Mouse (Mus musculus): Measurements from ENCODE around the gene Insig2. TPM values are rescaled to one million over a fixed set of nuclear protein-coding genes. Genes with fewer than 3 reads are reported as not detected.

Gene Insig2
- polyA plus RNA-seq, 1 experiment = 11.2 TPM

DNA sequence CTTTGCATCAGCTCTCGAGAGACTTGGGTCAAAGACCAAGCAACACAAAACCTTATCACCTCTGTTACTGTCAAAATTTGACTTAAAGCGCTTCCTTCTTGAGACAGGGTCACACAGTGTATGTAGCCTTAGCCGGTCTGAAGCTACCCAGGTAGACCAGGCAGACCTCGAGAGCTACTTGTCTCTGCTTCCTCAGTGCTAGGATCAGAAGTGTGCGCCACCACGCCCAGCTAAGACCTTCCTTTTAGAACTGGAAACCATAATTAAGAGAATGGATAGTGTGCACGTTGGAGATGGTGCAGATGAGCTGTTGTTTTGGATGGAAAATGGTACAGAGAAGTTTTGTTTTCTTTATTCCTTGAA is 4.2 kb downstream of the Insig2 start:
- under 1% methylated on average over 7 of the region's 7 CpGs for WGBS
- no peaks in the 10 kb centered on the region for H3K36me3 ChIP-seq (ENCODE audit: control insufficient read depth, insufficient read depth, low read length)
- peak overlapping the region; percentile 81 for H3K4me3 ChIP-seq (ENCODE audit: extremely low read depth, insufficient read depth, insufficient read length)
- H3K27me3 ChIP-seq (ENCODE audit: control insufficient read depth, insufficient read depth, low read length) = no peaks in the 10 kb centered on the region
- no peak for DNase-seq (ENCODE audit: low read depth in 1 of 2, low spot score in 2 of 2)
- TF ChIP-seq CTCF (IDR thresholded peaks at IDR 0.05; ENCODE audit: extremely low read depth, insufficient read depth, insufficient read length, insufficient replicate concordance) (no peak), POLR2A (IDR thresholded peaks at IDR 0.05; ENCODE audit: low read depth, low read length) (no peak)
- peak overlapping the region; percentile 96 for H3K27ac ChIP-seq (ENCODE audit: insufficient read depth, low read length)
- peaks cover 5% of the 10 kb centered on the region; the same call in 1 of the 2 replicates for H3K4me1 ChIP-seq (ENCODE audit: control insufficient read depth, insufficient read depth, insufficient read length)

DNA sequence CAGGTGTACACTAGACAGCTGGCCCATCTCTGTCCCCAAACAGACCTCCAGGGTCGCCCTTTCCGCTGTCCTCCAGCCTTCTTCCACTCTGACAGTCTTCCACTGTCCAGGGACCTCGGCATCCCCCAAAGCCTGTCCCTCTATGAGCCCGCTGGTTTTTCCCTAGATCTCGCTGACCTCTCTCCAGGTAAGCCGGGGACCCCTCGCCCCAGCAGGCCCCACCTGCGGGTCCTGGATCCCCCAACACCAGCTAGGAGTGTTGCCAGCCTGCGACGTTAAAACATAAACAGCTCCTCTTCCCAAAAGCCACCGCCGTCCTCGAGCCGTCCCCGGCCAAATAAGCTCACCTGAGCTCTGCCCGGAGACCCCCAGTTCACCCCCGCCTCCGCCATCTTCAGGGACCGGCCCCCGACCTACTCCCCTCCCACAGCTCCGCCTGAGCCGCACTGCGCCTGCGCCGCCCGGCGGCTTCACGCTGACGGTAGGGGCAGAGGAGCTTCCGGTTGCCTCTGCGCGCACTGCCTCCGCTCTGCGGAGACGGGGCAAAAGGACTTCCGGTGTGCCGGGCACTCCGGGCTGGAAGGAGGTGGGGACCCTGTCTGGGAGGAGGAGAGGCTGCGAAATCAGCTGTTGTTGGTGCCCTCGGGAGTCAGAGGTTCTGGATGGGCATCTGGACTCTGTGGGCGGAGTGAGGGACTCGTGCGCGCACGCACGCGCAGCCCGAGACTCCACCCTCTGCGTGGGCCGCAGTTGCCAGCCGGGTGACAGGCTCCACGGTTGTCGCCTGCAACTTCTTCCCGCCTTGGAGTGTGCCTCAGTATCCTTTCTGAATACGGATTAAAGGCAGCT is 4.8 kb downstream of the Insig2 start:
- H3K36me3 ChIP-seq (ENCODE audit: control insufficient read depth, insufficient read depth, low read length) = no peaks in the 10 kb centered on the region

DNA sequence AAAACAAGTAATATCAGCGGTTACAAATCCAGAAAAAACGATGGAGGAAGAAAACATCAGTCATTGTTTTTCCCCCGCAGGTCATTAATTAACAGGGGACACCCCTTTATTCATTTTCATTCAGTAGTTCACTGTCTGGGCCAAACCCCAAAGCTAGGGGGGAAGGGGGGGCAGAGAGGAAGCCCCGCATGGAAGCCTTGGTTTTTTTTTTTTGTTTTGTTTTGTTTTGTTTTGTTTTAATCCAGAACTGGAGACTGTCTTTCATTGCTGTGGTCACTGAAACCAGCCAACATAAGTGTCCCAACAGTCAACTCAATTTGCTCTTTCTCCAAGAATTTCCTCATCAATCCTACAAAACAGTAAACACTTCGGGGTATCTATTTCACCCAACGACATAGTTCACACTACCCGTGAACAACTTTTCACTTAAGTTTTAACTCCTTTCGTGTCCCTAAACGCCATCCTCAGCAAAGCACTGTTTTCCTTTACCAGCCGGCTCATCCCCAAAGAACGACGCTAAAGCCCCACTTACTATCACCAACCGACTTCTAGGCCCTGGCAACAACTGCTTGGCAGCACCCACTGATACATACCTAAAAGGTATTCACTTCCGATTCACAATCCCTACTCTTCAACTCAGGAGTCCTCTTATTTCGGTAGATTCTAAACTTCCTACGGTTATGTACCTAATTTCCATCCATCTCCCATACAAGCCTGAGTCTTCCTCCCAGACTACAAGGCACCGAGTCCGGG is 5.6 kb downstream of the Insig2 start:
- peak overlapping the region; percentile 79 for H3K27ac ChIP-seq (ENCODE audit: insufficient read depth, low read length)
- 16% methylated on average over 18 of the region's 18 CpGs for WGBS
- DNase-seq (ENCODE audit: low read depth in 1 of 2, low spot score in 2 of 2) = peak in 1 of 2 experiments; percentile 3

More for the DNA sequence above, 4.8 kb downstream of the Insig2 start:
- peak overlapping the region; percentile 81 for H3K4me3 ChIP-seq (ENCODE audit: extremely low read depth, insufficient read depth, insufficient read length)
- TF ChIP-seq CTCF (IDR thresholded peaks at IDR 0.05; ENCODE audit: extremely low read depth, insufficient read depth, insufficient read length, insufficient replicate concordance) (no peak), POLR2A (IDR thresholded peaks at IDR 0.05; ENCODE audit: low read depth, low read length) (peak; percentile 61; the same call in 1 of the 2 replicates)
- H3K27me3 ChIP-seq (ENCODE audit: control insufficient read depth, insufficient read depth, low read length) = no peaks in the 10 kb centered on the region
- 1% methylated on average over 55 of the region's 55 CpGs for WGBS
- H3K4me1 ChIP-seq (ENCODE audit: control insufficient read depth, insufficient read depth, insufficient read length) = peaks cover 5% of the 10 kb centered on the region; the same call in 1 of the 2 replicates
- peak overlapping the region; percentile 96 for H3K27ac ChIP-seq (ENCODE audit: insufficient read depth, low read length)
- DNase-seq (ENCODE audit: low read depth in 1 of 2, low spot score in 2 of 2) = peak; percentile 85 to 92

DNA sequence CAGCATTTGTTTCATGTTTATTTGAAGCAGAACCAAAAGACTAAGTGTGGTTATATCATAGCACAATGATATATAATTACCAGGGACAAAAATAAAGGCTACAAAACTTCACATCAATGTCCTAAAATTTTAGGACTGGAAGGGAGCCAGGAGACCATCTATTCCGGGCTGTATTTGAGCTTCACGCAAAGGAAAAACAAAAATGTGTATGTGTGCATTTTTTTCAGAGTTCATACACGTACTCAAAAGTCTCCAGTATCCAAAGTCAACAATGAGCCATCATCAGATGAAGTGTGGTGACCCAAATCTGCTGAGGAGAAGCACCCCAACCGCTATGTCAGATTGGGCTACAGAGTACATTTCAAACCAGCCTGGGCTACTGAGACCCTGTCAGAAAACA is 8.9 kb downstream of the Insig2 start:
- TF ChIP-seq POLR2A (IDR thresholded peaks at IDR 0.05; ENCODE audit: low read depth, low read length) (no peak), CTCF (IDR thresholded peaks at IDR 0.05; ENCODE audit: extremely low read depth, insufficient read depth, insufficient read length, insufficient replicate concordance) (no peak)
- DNase-seq (ENCODE audit: low read depth in 1 of 2, low spot score in 2 of 2) = no peak
- Histone ChIP-seq H3K27me3 (ENCODE audit: control insufficient read depth, insufficient read depth, low read length) (no peaks in the 10 kb centered on the region), H3K36me3 (ENCODE audit: control insufficient read depth, insufficient read depth, low read length) (no peaks in the 10 kb centered on the region), H3K4me3 (ENCODE audit: extremely low read depth, insufficient read depth, insufficient read length) (no peak overlapping the region), H3K27ac (ENCODE audit: insufficient read depth, low read length) (no peak overlapping the region), H3K4me1 (ENCODE audit: control insufficient read depth, insufficient read depth, insufficient read length) (peaks cover 2% of the 10 kb centered on the region; the same call in 1 of the 2 replicates)
- WGBS = 90% methylated on average over 4 of the region's 4 CpGs

More for the DNA sequence above, 5.6 kb downstream of the Insig2 start:
- no peak for TF ChIP-seq POLR2A (IDR thresholded peaks at IDR 0.05; ENCODE audit: low read depth, low read length)
- TF ChIP-seq CTCF (IDR thresholded peaks at IDR 0.05; ENCODE audit: extremely low read depth, insufficient read depth, insufficient read length, insufficient replicate concordance) = no peak
- Histone ChIP-seq H3K4me3 (ENCODE audit: extremely low read depth, insufficient read depth, insufficient read length) (peak overlapping the region; percentile 81), H3K4me1 (ENCODE audit: control insufficient read depth, insufficient read depth, insufficient read length) (peaks cover 5% of the 10 kb centered on the region; the same call in 1 of the 2 replicates), H3K27me3 (ENCODE audit: control insufficient read depth, insufficient read depth, low read length) (no peaks in the 10 kb centered on the region), H3K36me3 (ENCODE audit: control insufficient read depth, insufficient read depth, low read length) (no peaks in the 10 kb centered on the region)

DNA sequence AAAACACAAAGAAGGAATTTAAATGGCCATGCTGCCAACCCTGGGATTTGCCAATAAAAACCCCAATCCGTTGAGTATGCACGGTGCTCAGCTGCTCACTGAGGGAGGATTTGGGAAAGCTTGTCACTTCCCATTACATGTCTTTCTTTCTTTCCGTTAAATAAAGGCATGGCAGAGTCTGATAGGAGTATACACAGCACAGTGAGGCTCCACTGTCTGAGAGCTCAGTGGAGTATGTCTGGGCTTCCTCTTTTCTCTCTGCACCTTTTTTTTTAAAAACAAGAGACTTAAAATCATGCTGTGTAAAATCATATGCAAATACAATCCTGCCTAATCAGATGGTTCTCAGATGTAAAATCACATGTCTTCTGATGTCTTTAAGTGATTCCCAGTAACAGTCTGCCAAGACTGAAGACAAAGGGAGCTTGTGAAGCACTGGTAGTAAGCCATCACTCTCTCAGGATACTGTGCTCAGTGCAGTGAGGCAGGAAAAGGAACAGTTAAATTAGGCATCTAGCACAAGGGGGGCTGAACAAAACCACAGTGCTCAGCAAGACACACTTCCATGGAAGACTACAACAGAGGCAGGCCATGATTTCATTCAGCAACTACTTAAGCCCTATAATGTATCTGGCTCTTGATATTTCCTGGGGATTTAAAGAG is 17.5 kb downstream of the Insig2 start:
- peaks cover 8% of the 10 kb centered on the region for H3K36me3 ChIP-seq (ENCODE audit: control insufficient read depth, insufficient read depth, low read length)
- peak; percentile 10 to 47 for DNase-seq (ENCODE audit: low read depth in 1 of 2, low spot score in 2 of 2)
- H3K4me3 ChIP-seq (ENCODE audit: extremely low read depth, insufficient read depth, insufficient read length) = peak overlapping the region; percentile 23; the same call in 1 of the 2 replicates
- no peak for TF ChIP-seq CTCF (IDR thresholded peaks at IDR 0.05; ENCODE audit: extremely low read depth, insufficient read depth, insufficient read length, insufficient replicate concordance)
- TF ChIP-seq POLR2A (IDR thresholded peaks at IDR 0.05; ENCODE audit: low read depth, low read length) = no peak
- 15% methylated on average over 3 of the region's 3 CpGs for WGBS
- H3K4me1 ChIP-seq (ENCODE audit: control insufficient read depth, insufficient read depth, insufficient read length) = peaks cover 20% of the 10 kb centered on the region; the same call in 1 of the 2 replicates
- H3K27me3 ChIP-seq (ENCODE audit: control insufficient read depth, insufficient read depth, low read length) = no peaks in the 10 kb centered on the region
- peak overlapping the region; percentile 81 for H3K27ac ChIP-seq (ENCODE audit: insufficient read depth, low read length)

DNA sequence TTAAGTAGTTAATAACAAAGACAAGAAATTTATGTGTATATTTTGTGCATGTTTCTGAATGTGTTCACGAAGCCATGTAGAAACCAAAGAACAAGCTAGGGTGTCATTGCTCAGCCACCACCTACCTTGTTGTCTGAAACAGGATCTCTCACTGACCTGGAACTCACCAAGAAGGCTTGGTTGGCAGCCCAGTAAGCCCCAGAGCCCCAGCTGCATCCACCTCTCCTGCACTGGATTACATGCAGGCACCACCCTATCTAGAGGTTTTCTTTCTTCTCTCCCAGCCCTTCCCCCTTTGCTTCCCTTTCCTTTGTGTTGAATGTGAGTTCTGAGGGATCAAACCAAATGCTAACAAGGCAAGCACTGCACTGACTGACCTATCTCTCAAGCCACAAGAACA is 19.2 kb downstream of the Insig2 start:
- WGBS = 89% methylated on average over 1 of the region's 1 CpGs
- peaks cover 13% of the 10 kb centered on the region for H3K36me3 ChIP-seq (ENCODE audit: control insufficient read depth, insufficient read depth, low read length)

More for the DNA sequence above, 19.2 kb downstream of the Insig2 start:
- Histone ChIP-seq H3K27me3 (ENCODE audit: control insufficient read depth, insufficient read depth, low read length) (no peaks in the 10 kb centered on the region), H3K27ac (ENCODE audit: insufficient read depth, low read length) (no peak overlapping the region), H3K4me1 (ENCODE audit: control insufficient read depth, insufficient read depth, insufficient read length) (peaks cover 20% of the 10 kb centered on the region; the same call in 1 of the 2 replicates), H3K4me3 (ENCODE audit: extremely low read depth, insufficient read depth, insufficient read length) (no peak overlapping the region)
- DNase-seq (ENCODE audit: low read depth in 1 of 2, low spot score in 2 of 2) = no peak
- no peak for TF ChIP-seq POLR2A (IDR thresholded peaks at IDR 0.05; ENCODE audit: low read depth, low read length)
- TF ChIP-seq CTCF (IDR thresholded peaks at IDR 0.05; ENCODE audit: extremely low read depth, insufficient read depth, insufficient read length, insufficient replicate concordance) = no peak

All from spleen, adult 2 months (tissue).